Mouse (Mus musculus): Measurements from ENCODE around the gene Gm45808. TPM values are rescaled to one million over a fixed set of nuclear protein-coding genes. Genes with fewer than 3 reads are reported as not detected.

Gene Gm45808
- polyA plus RNA-seq, 1 experiment from 2014 or later: not detected

DNA sequence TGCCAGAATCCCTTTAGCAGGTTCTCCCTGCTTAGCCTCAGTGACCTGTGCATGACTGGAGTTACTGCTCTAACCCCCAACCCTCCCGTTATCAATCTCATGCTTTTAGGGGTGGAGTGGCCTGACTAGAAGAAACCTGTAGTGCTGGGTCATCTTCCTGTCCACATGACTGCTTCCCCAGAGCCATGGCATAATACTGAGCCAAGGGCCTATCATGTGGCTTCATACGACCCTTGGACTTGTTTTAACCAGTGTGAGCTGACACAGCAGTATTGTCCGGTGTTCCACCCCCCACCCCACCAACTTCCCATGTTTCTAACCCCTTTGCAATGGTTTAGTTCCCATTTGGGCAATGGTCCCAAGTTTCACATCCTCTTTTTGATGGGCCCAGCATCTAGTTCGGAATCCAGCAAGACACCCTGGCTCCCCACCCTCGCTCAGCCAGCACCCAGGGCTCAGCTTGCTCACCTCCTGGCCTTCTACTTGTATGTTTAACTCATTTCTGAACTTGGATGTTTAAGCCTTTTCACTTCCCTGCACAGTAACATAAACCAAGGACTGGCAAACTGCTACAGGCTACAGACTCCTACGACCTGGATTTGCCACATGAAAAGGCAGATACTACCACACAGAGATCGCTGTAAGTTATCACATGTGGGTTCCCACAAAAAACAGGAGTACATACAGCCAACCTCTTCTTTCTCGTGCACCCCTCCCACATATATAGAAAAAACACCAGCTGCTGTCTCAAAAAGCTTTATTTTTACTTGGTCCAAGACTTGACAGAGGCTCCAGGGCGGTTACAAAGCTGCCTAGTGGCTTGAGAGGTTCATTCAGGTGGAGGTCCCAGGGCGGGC, 29.2 kb downstream of the Gm45808 start:
- Histone ChIP-seq H3K4me3 (ENCODE audit: low read depth, low read length) (peak overlapping the region; percentile 15; the same call in 1 of the 2 replicates), H3K27me3 (replicated peaks; ENCODE audit: insufficient read depth, low read length) (no peaks in the 10 kb centered on the region), H3K4me2 (replicated peaks; ENCODE audit: low read depth, low read length) (peak overlapping the region; percentile 81), H3K36me3 (ENCODE audit: insufficient read depth, low read length) (peaks cover 16% of the 10 kb centered on the region; the same call in 1 of the 2 replicates), H3K9ac (replicated peaks; ENCODE audit: low read depth) (0 out of 2 replicates have a peak overlapping the region, but pooled peaks have one; percentile 74), H3K4me1 (ENCODE audit: insufficient read depth, low read depth, low read length) (peaks cover 25% of the 10 kb centered on the region; the same call in 1 of the 2 replicates), H3K27ac (ENCODE audit: low read length) (no peak overlapping the region), H3K9me3 (ENCODE audit: low read length) (no peaks in the 10 kb centered on the region)
- DNase-seq (ENCODE audit: low spot score): peak; percentile 42
- no peak for TF ChIP-seq EP300 (IDR thresholded peaks at IDR 0.05)
- no peak for TF ChIP-seq CTCF (IDR thresholded peaks at IDR 0.05)
- WGBS: 41% methylated on average over 9 of the region's 10 CpGs
- no peak for ATAC-seq

DNA sequence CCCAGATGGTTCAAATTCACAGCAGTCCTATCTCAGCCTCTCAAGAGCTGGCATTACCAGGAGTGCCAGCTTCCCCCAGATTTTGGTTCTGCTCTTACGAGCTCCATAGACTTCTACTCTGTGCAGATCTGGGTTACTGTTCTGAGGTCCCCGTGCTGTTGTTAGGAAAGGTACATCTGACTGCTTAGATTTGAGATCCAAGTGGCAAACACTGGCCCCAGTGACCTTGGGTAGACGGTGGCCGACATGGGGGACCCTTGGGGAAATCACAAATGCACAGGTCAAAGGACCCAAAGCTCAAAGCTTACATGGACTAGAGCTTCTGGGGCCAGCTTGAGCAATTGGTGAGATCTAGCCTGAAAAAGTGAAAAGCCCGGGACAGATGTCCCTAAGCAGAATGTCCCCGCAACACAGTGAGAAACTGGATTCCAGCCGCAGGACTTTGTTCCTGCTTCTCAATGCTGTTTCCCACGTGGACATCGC, 29.8 kb downstream of the Gm45808 start:
- Histone ChIP-seq H3K4me2 (replicated peaks; ENCODE audit: low read depth, low read length) (peak overlapping the region; percentile 81; the same call in 1 of the 2 replicates), H3K4me1 (ENCODE audit: insufficient read depth, low read depth, low read length) (peaks cover 25% of the 10 kb centered on the region; the same call in 1 of the 2 replicates), H3K9me3 (ENCODE audit: low read length) (no peaks in the 10 kb centered on the region), H3K4me3 (ENCODE audit: low read depth, low read length) (no peak overlapping the region), H3K27ac (ENCODE audit: low read length) (no peak overlapping the region), H3K27me3 (replicated peaks; ENCODE audit: insufficient read depth, low read length) (no peaks in the 10 kb centered on the region), H3K9ac (replicated peaks; ENCODE audit: low read depth) (no peak overlapping the region), H3K36me3 (ENCODE audit: insufficient read depth, low read length) (peaks cover 16% of the 10 kb centered on the region; the same call in 1 of the 2 replicates)
- no peak for ATAC-seq
- TF ChIP-seq CTCF (IDR thresholded peaks at IDR 0.05) (no peak), EP300 (IDR thresholded peaks at IDR 0.05) (no peak)
- WGBS: 40% methylated on average over 9 of the region's 9 CpGs
- no peak for DNase-seq (ENCODE audit: low spot score)

DNA sequence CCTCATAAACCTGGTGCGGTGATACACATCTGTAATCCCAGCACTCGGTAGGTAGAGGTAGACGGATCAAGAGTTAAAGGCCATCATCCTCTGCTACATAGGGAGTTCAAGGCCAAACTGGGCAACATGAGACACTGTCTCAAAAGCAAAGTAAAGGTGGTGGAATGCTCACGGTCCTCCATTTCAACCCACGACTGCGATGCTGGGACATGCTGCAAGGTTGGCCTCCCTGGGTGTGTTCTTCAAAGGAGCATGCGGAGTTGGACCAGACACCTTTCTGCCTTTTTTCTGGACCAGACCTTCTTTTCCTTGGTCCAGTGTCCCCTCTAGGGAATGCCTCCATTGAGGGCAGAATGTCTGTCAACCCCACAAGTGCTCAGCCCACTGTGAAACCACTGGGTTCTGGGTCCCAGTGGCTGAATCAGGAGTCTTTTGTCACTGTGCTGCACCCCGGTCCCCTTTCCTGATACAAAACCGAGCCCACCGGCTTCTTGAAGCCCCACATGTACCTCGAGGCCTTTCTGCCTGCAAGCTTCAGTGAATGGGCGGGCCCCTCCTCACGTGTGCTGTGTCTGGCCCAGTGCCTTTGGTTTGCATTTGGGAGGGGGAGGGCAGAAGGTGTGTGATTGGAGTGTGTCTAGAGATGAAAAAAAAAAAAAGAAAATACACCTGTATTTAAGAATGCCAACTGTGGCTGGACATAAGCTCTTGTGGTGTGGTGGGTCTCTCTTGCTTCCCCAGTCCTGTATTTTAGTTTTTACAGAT, 30.5 kb downstream of the Gm45808 start:
- DNase-seq (ENCODE audit: low spot score) (no peak), ATAC-seq (no peak)
- H3K4me1 ChIP-seq (ENCODE audit: insufficient read depth, low read depth, low read length): peaks cover 25% of the 10 kb centered on the region; the same call in 1 of the 2 replicates
- TF ChIP-seq EP300 (IDR thresholded peaks at IDR 0.05) (no peak), CTCF (IDR thresholded peaks at IDR 0.05) (no peak)
- H3K27ac ChIP-seq (ENCODE audit: low read length): no peak overlapping the region
- WGBS: 72% methylated on average over 13 of the region's 13 CpGs
- no peak overlapping the region for H3K4me2 ChIP-seq (replicated peaks; ENCODE audit: low read depth, low read length)
- H3K27me3 ChIP-seq (replicated peaks; ENCODE audit: insufficient read depth, low read length): no peaks in the 10 kb centered on the region
- no peak overlapping the region for H3K9ac ChIP-seq (replicated peaks; ENCODE audit: low read depth)
- H3K9me3 ChIP-seq (ENCODE audit: low read length): no peaks in the 10 kb centered on the region
- peaks cover 19% of the 10 kb centered on the region; the same call in 1 of the 2 replicates for H3K36me3 ChIP-seq (ENCODE audit: insufficient read depth, low read length)
- no peak overlapping the region for H3K4me3 ChIP-seq (ENCODE audit: low read depth, low read length)

GRCm38 (mm10) chr7:45454971-45455370, 31.6 kb downstream of the Gm45808 start:
- no peak for DNase-seq (ENCODE audit: low spot score)
- 87% methylated on average over 15 of the region's 15 CpGs for WGBS
- H3K36me3 ChIP-seq (ENCODE audit: insufficient read depth, low read length): peaks cover 20% of the 10 kb centered on the region; the same call in 1 of the 2 replicates
- no peak overlapping the region for H3K27ac ChIP-seq (ENCODE audit: low read length)
- H3K4me1 ChIP-seq (ENCODE audit: insufficient read depth, low read depth, low read length): peaks cover 14% of the 10 kb centered on the region; the same call in 1 of the 2 replicates
- H3K27me3 ChIP-seq (replicated peaks; ENCODE audit: insufficient read depth, low read length): no peaks in the 10 kb centered on the region
- H3K4me2 ChIP-seq (replicated peaks; ENCODE audit: low read depth, low read length): no peak overlapping the region
- H3K9ac ChIP-seq (replicated peaks; ENCODE audit: low read depth): no peak overlapping the region
- H3K4me3 ChIP-seq (ENCODE audit: low read depth, low read length): no peak overlapping the region
- ATAC-seq: no peak
- TF ChIP-seq EP300 (IDR thresholded peaks at IDR 0.05): no peak
- TF ChIP-seq CTCF (IDR thresholded peaks at IDR 0.05): no peak
- no peaks in the 10 kb centered on the region for H3K9me3 ChIP-seq (ENCODE audit: low read length)

DNA sequence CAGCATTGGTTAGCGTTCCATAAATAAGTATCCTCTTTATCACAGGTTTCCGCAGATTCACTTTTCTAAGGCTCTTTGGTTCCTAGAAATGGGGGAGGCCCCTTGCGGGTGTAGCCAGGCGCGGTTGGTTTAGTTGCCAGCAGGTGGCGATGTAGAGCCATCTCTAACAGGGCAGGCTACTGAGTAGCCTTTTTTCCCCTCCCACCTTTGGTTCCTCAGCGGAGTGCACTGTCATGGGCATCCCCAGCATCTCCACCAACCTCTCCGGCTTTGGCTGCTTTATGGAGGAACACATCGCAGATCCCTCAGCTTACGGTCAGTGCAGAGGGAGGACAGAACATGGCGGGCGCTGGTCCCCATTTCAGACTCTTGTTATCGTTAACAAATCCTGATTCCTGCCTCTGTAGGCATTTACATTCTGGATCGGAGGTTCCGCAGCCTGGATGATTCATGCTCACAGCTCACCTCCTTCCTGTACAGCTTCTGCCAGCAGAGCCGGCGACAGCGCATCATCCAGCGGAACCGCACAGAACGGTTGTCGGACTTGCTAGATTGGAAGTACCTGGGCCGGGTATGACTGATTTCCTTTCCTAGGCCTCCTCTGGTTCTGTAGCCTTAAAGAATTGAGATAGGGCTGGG, 35.1 kb downstream of the Gm45808 start:
- 57% methylated on average over 23 of the region's 23 CpGs for WGBS
- TF ChIP-seq EP300 (IDR thresholded peaks at IDR 0.05) (no peak), CTCF (IDR thresholded peaks at IDR 0.05) (peak; percentile 86)
- H3K27ac ChIP-seq (ENCODE audit: low read length): no peak overlapping the region
- H3K9ac ChIP-seq (replicated peaks; ENCODE audit: low read depth): no peak overlapping the region
- no peak overlapping the region for H3K4me3 ChIP-seq (ENCODE audit: low read depth, low read length)
- H3K4me1 ChIP-seq (ENCODE audit: insufficient read depth, low read depth, low read length): no peaks in the 10 kb centered on the region
- ATAC-seq (peak; percentile 78), DNase-seq (ENCODE audit: low spot score) (peak; percentile 90)
- no peak overlapping the region for H3K4me2 ChIP-seq (replicated peaks; ENCODE audit: low read depth, low read length)
- H3K9me3 ChIP-seq (ENCODE audit: low read length): no peaks in the 10 kb centered on the region
- H3K36me3 ChIP-seq (ENCODE audit: insufficient read depth, low read length): peaks cover 31% of the 10 kb centered on the region; the same call in 1 of the 2 replicates
- H3K27me3 ChIP-seq (replicated peaks; ENCODE audit: insufficient read depth, low read length): no peaks in the 10 kb centered on the region
